Mouse (Mus musculus) forebrain, embryonic 12.5 days (tissue): ENCODE results near the gene Anapc15. TPM values are rescaled to one million over a fixed set of nuclear protein-coding genes. Genes with fewer than 3 reads are reported as not detected.
"Not testable (repeated sequence)": the region's sequence is repeated elsewhere in the genome, so short reads cannot be mapped to it uniquely, and the experiment has no call there.

Experiments used
- ATAC-seq: fragments of 200-750 bp; cut with Nextera tagmentation; 2 replicates; pipeline ENCODE4 v1.8.0; 2017; ENCODE audit warnings: moderate TSS enrichment; ENCODE audit not compliant: low FRiP score
- H3K27ac ChIP-seq: fragments of 300-500 bp; sonication (generic); 2 replicates; pipeline ENCODE4 v1.5.1; 2016; ENCODE audit warnings: mild to moderate bottlenecking
- H3K27me3 ChIP-seq: fragments of 300-500 bp; sonication (generic); 2 replicates; pipeline ENCODE4 v1.6.1; 2016; ENCODE audit warnings: mild to moderate bottlenecking
- H3K36me3 ChIP-seq: fragments of 300-500 bp; sonication (generic); replicated peaks from 2 replicates; pipeline ENCODE4 v1.6.1; 2016; ENCODE audit warnings: mild to moderate bottlenecking
- H3K4me1 ChIP-seq: fragments of 300-500 bp; sonication (generic); 2 replicates; pipeline ENCODE4 v1.6.1; 2016
- H3K4me2 ChIP-seq: fragments of 300-500 bp; sonication (generic); 2 replicates; pipeline ENCODE4 v1.6.1; 2016; ENCODE audit warnings: mild to moderate bottlenecking, moderate library complexity
- H3K4me3 ChIP-seq: fragments of 300-500 bp; sonication (generic); replicated peaks from 2 replicates; pipeline ENCODE4 v1.5.1; 2016; ENCODE audit warnings: mild to moderate bottlenecking
- H3K9ac ChIP-seq: fragments of 300-500 bp; sonication (generic); 2 replicates; pipeline ENCODE4 v1.6.1; 2016; ENCODE audit warnings: mild to moderate bottlenecking
- H3K9me3 ChIP-seq: fragments of 300-500 bp; sonication (generic); 2 replicates; pipeline ENCODE4 v1.6.1; 2016
- WGBS: fragments of 180-500 bp; shearing (Covaris S2); methylation state at CpG from one replicate; pipeline ENCODE4 v1.1.7; 2016; 5-methylcytosine and 5-hydroxymethylcytosine counted together
- polyA plus RNA-seq: library from polyadenylated mRNA; unstranded; fragments of >200 nt; fragmentation: Nextera tagmentation; extraction: Ambion mirVana; gene quantifications from 2 replicates; pipeline ENCODE4 v1.2.1, GENCODE M21; 2016

Gene Anapc15
- polyA plus RNA-seq, 1 experiment from 2014 or later, result 96.9 TPM

GRCm38 (mm10) chr7:101906696-101907095 lies 43.2 kb downstream of the Anapc15 start:
- peak overlapping the region; percentile 68 for H3K4me2 ChIP-seq
- H3K27ac ChIP-seq, result no peak overlapping the region
- 78% methylated on average over 8 of the region's 8 CpGs for WGBS
- peaks cover 27% of the 10 kb centered on the region for H3K4me1 ChIP-seq
- H3K9me3 ChIP-seq, result no peaks in the 10 kb centered on the region
- H3K9ac ChIP-seq, result peak overlapping the region; percentile 83
- no peak for ATAC-seq
- peaks cover 31% of the 10 kb centered on the region for H3K36me3 ChIP-seq
- peak overlapping the region; percentile 78 for H3K4me3 ChIP-seq
- no peaks in the 10 kb centered on the region for H3K27me3 ChIP-seq

DNA sequence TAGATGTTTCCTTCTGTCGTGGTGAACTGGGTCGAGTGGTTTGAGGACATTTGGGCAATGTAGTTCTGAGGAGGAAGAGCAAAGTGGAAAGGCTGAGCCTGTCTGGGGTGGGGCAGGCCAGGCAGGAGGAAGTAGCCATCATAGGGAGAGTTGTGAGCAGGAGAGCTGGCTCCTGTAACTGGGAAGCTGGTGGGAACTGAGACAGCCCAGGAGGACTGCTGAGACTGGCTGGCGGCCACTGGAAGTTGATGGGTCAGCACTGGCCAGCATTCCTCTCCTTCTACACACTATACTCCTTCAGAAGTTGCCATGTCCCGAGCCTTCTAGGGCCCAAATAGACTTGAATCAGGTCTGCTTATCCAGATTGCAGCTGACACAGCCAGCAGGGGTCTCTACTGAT lies 44.9 kb downstream of the Anapc15 start:
- Histone ChIP-seq H3K27me3 (no peaks in the 10 kb centered on the region), H3K27ac (no peak overlapping the region), H3K9me3 (no peaks in the 10 kb centered on the region), H3K9ac (no peak overlapping the region), H3K4me1 (peaks cover 27% of the 10 kb centered on the region), H3K4me3 (no peak overlapping the region), H3K36me3 (peaks cover 37% of the 10 kb centered on the region), H3K4me2 (no peak overlapping the region)
- ATAC-seq, result no peak
- WGBS, result 87% methylated on average over 4 of the region's 4 CpGs

- H3K4me3 ChIP-seq, result no peak overlapping the region
- no peak overlapping the region for H3K4me2 ChIP-seq
- no peak overlapping the region for H3K9ac ChIP-seq
- ATAC-seq, result no peak
- 87% methylated on average over 4 of the region's 4 CpGs for WGBS
- no peak overlapping the region for H3K27ac ChIP-seq
- H3K27me3 ChIP-seq, result no peaks in the 10 kb centered on the region
- H3K9me3 ChIP-seq, result no peaks in the 10 kb centered on the region
- peaks cover 49% of the 10 kb centered on the region for H3K36me3 ChIP-seq
- H3K4me1 ChIP-seq, result peaks cover 23% of the 10 kb centered on the region
Measured at GRCm38 (mm10) chr7:101910138-101910537, 46.6 kb downstream of the Anapc15 start.

GRCm38 (mm10) chr7:101911982-101912381 lies 48.5 kb downstream of the Anapc15 start:
- 65% methylated on average over 3 of the region's 3 CpGs for WGBS
- no peak overlapping the region for H3K27ac ChIP-seq
- no peak overlapping the region for H3K9ac ChIP-seq
- no peak for ATAC-seq
- H3K36me3 ChIP-seq, result peaks cover 55% of the 10 kb centered on the region
- peaks cover 13% of the 10 kb centered on the region for H3K4me1 ChIP-seq
- H3K9me3 ChIP-seq, result no peaks in the 10 kb centered on the region
- no peaks in the 10 kb centered on the region for H3K27me3 ChIP-seq
- no peak overlapping the region for H3K4me2 ChIP-seq
- no peak overlapping the region for H3K4me3 ChIP-seq

DNA sequence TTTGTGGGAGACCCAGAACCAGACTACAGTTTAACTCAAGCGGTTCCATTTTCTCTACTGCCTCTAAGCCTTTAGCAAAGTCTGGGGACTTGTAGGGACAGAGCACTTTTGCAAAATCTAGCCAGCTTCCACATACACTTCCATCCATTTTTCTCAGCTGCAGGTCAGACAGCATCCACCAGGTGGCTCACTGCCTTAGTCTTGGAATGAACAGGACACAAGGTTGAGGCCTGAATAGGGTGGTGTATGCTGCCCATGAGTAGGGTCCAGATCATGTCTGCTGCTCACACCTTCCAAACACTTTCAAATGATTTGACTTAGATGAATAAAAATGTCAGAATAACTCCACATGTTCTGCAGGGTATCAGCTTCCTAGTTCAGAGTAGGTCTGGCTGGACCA lies 54.6 kb downstream of the Anapc15 start:
- WGBS, result 23% methylated on average over 1 of the region's 1 CpGs
- H3K27ac ChIP-seq, result no peak overlapping the region
- H3K27me3 ChIP-seq, result no peaks in the 10 kb centered on the region
- H3K4me1 ChIP-seq, result no peaks in the 10 kb centered on the region
- peaks cover 21% of the 10 kb centered on the region for H3K36me3 ChIP-seq
- no peak overlapping the region for H3K4me2 ChIP-seq
- H3K4me3 ChIP-seq, result no peak overlapping the region
- H3K9ac ChIP-seq, result no peak overlapping the region
- no peaks in the 10 kb centered on the region for H3K9me3 ChIP-seq
- peak; percentile 77 for ATAC-seq

- not testable (repeated sequence) for H3K9ac ChIP-seq, H3K4me3 ChIP-seq, ATAC-seq
Measured at GRCm38 (mm10) chr7:101925892-101926291, 62.4 kb downstream of the Anapc15 start.

GRCm38 (mm10) chr7:101928093-101928492 lies 64.6 kb downstream of the Anapc15 start:
- Histone ChIP-seq H3K4me1 (peaks cover 6% of the 10 kb centered on the region), H3K27ac (no peak overlapping the region), H3K4me2 (no peak overlapping the region), H3K9ac (no peak overlapping the region), H3K9me3 (no peaks in the 10 kb centered on the region), H3K27me3 (no peaks in the 10 kb centered on the region), H3K4me3 (no peak overlapping the region), H3K36me3 (no peaks in the 10 kb centered on the region)
- no peak for ATAC-seq
- 93% methylated on average over 3 of the region's 3 CpGs for WGBS

More at GRCm38 (mm10) chr7:101925892-101926291, 62.4 kb downstream of the Anapc15 start:
- not testable (repeated sequence) for H3K4me2 ChIP-seq, H3K27ac ChIP-seq, H3K36me3 ChIP-seq, H3K4me1 ChIP-seq, H3K9me3 ChIP-seq, H3K27me3 ChIP-seq

DNA sequence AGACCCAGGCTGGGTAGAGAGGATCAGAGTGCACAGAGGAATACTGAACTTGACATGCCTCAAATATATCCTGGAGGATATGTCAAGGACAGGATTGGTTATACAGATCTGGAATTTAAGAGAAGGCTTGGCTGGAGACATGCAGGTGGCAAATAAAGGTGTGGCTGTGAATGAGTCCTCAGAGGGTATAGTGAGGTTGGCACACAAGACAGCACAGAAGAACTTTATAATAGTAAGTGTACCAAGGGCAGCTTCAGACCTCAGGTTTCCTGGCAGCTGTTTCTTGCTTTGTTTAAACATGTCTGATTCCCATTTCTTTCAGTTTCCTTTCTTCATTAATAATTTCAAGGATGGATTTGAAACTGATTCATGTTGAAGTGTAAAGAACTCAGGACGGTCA lies 69.0 kb downstream of the Anapc15 start:
- Histone ChIP-seq H3K27me3 (no peaks in the 10 kb centered on the region), H3K4me2 (peak overlapping the region; percentile 73; the same call in 1 of the 2 replicates), H3K36me3 (peaks cover 3% of the 10 kb centered on the region; the same call in 1 of the 2 replicates), H3K9ac (no peak overlapping the region), H3K9me3 (no peaks in the 10 kb centered on the region), H3K4me1 (peaks cover 23% of the 10 kb centered on the region), H3K27ac (no peak overlapping the region), H3K4me3 (no peak overlapping the region)
- no peak for ATAC-seq
- 93% methylated on average over 1 of the region's 1 CpGs for WGBS

GRCm38 (mm10) chr7:101933300-101933699 lies 69.8 kb downstream of the Anapc15 start:
- Histone ChIP-seq H3K27ac (no peak overlapping the region), H3K9me3 (no peaks in the 10 kb centered on the region), H3K9ac (peak overlapping the region; percentile 68), H3K4me1 (peaks cover 23% of the 10 kb centered on the region), H3K36me3 (peaks cover 5% of the 10 kb centered on the region; the same call in 1 of the 2 replicates), H3K4me3 (peak overlapping the region; percentile 90), H3K27me3 (no peaks in the 10 kb centered on the region), H3K4me2 (peak overlapping the region; percentile 73)
- 7% methylated on average over 15 of the region's 15 CpGs for WGBS
- ATAC-seq, result peak; percentile 49

GRCm38 (mm10) chr7:101933751-101934240 lies 70.3 kb downstream of the Anapc15 start, which contains the start of the genes Lrrc51 and Numa1:
Gene Lrrc51 (minus strand): TSS chr7:101933895.
Gene Numa1 (plus strand): TSS chr7:101934111.
- Histone ChIP-seq H3K9me3 (no peaks in the 10 kb centered on the region), H3K27ac (peak within 1 kb of the TSS; percentile 80), H3K4me3 (peak within 1 kb of the TSS; percentile 90), H3K36me3 (peaks cover 10% of the 10 kb centered on the region; the same call in 1 of the 2 replicates), H3K4me2 (peak within 1 kb of the TSS; percentile 74), H3K9ac (peak within 1 kb of the TSS; percentile 85), H3K4me1 (peaks cover 23% of the 10 kb centered on the region), H3K27me3 (no peaks in the 10 kb centered on the region)
- WGBS, result under 1% methylated on average over 40 of the region's 40 CpGs
- ATAC-seq, result peak; percentile 98

- no peaks in the 10 kb centered on the region for H3K27me3 ChIP-seq
- no peak for ATAC-seq
- H3K4me1 ChIP-seq, result peaks cover 23% of the 10 kb centered on the region
- no peak overlapping the region for H3K9ac ChIP-seq
- no peaks in the 10 kb centered on the region for H3K9me3 ChIP-seq
- H3K4me3 ChIP-seq, result no peak overlapping the region
- peak overlapping the region; percentile 74; the same call in 1 of the 2 replicates for H3K4me2 ChIP-seq
- H3K36me3 ChIP-seq, result peaks cover 14% of the 10 kb centered on the region; the same call in 1 of the 2 replicates
- no peak overlapping the region for H3K27ac ChIP-seq
- 98% methylated on average over 4 of the region's 4 CpGs for WGBS
Measured at GRCm38 (mm10) chr7:101935957-101936356, 72.4 kb downstream of the Anapc15 start.

GRCm38 (mm10) chr7:101936996-101937395 lies 73.5 kb downstream of the Anapc15 start:
- no peak overlapping the region for H3K27ac ChIP-seq
- no peak overlapping the region for H3K4me2 ChIP-seq
- 94% methylated on average over 4 of the region's 4 CpGs for WGBS
- no peak overlapping the region for H3K4me3 ChIP-seq
- H3K27me3 ChIP-seq, result no peaks in the 10 kb centered on the region
- no peaks in the 10 kb centered on the region for H3K9me3 ChIP-seq
- H3K4me1 ChIP-seq, result peaks cover 23% of the 10 kb centered on the region
- no peak overlapping the region for H3K9ac ChIP-seq
- H3K36me3 ChIP-seq, result peaks cover 14% of the 10 kb centered on the region; the same call in 1 of the 2 replicates
- no peak for ATAC-seq

DNA sequence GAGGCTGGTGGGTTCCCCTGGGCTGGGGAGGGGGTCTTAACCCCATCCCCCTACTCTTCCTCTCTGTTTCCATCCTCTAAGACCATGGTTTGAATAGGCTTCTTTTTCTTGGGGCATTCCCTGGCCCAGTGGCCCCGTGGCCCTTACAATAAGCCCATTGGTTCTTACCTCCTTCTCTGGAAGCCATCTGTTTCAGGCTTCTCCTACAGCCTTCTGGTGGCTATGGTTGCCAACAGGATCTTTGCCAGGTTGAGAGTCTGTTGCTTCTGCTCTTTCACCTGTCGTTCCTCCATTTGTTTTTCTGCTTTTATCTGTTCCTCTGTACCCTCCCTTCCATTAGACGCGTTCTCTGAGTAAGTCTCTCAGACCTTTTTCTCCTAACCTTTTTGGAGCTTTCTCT lies 74.1 kb downstream of the Anapc15 start:
- H3K27me3 ChIP-seq, result no peaks in the 10 kb centered on the region
- ATAC-seq, result no peak
- WGBS, result 97% methylated on average over 4 of the region's 4 CpGs
- no peak overlapping the region for H3K27ac ChIP-seq
- no peak overlapping the region for H3K4me2 ChIP-seq
- H3K9me3 ChIP-seq, result no peaks in the 10 kb centered on the region
- H3K9ac ChIP-seq, result no peak overlapping the region
- peaks cover 20% of the 10 kb centered on the region for H3K4me1 ChIP-seq
- H3K4me3 ChIP-seq, result no peak overlapping the region
- peaks cover 14% of the 10 kb centered on the region; the same call in 1 of the 2 replicates for H3K36me3 ChIP-seq
